Mouse (Mus musculus) gastrocnemius, postnatal 36 days (tissue): ENCODE measurements around the gene Rpl36al. TPM values are rescaled to one million over a fixed set of nuclear protein-coding genes. Genes with fewer than 3 reads are reported as not detected.

Experiments used
- DNase-seq, 2 experiments: peaks; one replicate each; pipeline ENCODE4 v3.0.0; 2022
- intact Hi-C: fragments of 180-260 bp; cut with DNase I; formaldehyde crosslinking; loops from one replicate; pipeline ENCODE4 v1.15.1; 2025
- long read RNA-seq, 2 experiments: library from polyadenylated mRNA; stranded (forward); transcript quantifications; one replicate each; pipeline ENCODE4 v2.0.0; 2021
- total RNA-seq, 2 experiments: library from RNA; stranded (reverse); gene quantifications; 2 replicates each; pipeline ENCODE4 v1.2.3; 2021

The Rpl36al gene
- total RNA-seq: 100 to 1,000 TPM; 256 to 308 TPM
- long read RNA-seq, experiment 1, transcript Rpl36al-202 (1 exons, 1,276 nt): minor isoform, 37 of 542 reads
- long read RNA-seq, experiment 1, transcript Rpl36al-201 (2 exons, 526 nt): major isoform, 501 of 542 reads
- long read RNA-seq, experiment 1, partial matches to known transcripts: 0 of 542 reads
- long read RNA-seq, experiment 1, other reads (novel, unspliced or antisense): 3 of 542 reads
- long read RNA-seq, experiment 2, transcript Rpl36al-202 (1 exons, 1,276 nt): minor isoform, 41 of 686 reads
- long read RNA-seq, experiment 2, transcript Rpl36al-201 (2 exons, 526 nt): major isoform, 641 of 686 reads
- long read RNA-seq, experiment 2, partial matches to known transcripts: 0 of 686 reads
- long read RNA-seq, experiment 2, other reads (novel, unspliced or antisense): 3 of 686 reads

GRCm38 (mm10) chr12:69183583-69184308, at the start of gene Rpl36al, which contains the start of gene Mgat2:
Gene Rpl36al, minus strand, starts transcription at chr12:69184083.
Gene Mgat2, plus strand, starts transcription at chr12:69184157.
- peak; percentile 98 to 99 for DNase-seq
- intact Hi-C loops: no loop called here

DNA sequence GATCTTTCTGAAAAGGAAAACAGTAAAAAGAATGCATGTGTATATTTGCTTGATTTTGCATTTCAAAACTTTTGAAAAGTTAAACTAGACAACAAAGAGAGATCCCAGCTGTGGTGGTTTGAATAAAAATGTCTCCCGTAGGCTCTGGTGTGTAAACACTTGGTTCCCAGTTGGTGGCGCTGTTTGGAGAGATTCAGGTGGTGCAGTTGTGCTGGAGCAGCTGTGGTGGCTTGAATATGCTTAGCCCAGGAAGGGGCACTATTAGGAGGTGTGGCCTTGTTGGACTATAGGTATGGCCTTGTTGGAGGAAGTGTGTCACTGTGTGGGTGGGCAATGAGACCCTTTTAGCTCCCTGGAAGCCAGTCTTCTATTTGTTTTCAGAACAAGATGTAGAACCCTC, 45.4 kb upstream of the Rpl36al start:
- intact Hi-C loops: no loop called here
- DNase-seq: no peak

DNA sequence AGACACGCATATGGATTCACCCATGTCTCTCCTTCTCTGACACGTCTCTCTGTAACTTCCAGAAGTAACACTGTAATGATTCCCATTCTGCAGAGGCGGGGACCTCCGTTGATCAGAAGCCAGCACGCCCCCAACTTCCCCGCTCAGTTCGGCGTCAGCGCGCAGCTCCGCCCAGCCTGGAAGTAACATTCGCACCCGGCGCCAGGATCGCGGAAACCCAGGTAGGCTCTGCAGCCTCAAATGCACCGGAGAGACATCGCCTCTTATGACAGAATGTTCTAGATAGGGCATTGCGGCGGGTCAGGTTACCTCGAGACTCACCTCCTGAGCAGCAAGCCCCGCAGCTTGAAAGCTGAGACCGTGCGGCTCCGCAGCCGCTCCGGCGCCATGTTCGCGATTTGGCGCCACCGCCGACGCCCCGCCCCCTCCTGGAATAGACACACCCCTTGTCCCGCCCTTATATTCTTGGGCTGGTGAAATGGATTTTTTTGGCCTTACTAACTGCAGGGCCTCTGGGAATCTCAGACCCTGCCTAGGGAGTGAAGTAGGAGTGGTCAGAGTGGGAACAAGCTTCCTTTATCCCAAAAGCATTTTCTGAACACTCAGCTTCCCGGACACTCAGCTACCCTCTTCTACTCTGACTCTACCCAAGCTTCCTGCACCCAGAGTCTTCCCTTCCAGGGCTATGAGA, 44.0 kb upstream of the Rpl36al start, which contains the start of gene Pole2:
Pole2 (minus strand) TSS at position 420 of the 691 bp plus-strand sequence.
- intact Hi-C loops: no loop called here
- DNase-seq: peak; percentile 87 to 90

DNA sequence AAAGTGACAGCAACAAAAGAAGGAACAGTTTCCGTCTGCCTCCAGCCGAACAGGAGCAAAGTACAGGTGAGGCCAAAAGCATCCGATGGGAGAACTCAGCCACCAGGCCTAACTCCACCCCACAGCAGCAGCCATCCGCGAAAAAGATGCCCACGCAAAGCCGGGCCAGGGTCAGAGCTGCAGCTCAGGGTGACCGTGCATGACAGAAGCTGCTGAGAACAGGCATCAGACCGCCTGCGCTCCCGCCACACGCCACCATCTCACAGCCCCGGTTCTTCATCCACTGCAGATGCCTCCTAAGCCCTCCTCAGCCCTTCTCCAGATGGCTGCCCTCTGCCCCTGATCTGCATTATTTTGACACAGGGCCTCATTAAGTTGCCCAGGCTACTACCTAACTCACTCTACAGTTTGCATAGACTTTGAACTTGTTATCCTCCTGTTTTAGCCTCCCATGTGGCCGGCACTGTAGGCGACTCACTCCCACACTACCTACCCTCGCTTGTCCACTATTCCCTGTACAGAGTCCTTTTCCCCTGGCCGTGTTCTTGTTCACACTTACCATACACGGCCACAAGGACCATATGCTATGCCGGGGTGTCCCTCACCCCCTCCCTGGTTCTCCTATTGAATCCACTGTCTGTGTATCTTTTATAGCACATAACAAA, 36.9 kb upstream of the Rpl36al start:
- no peak for DNase-seq
- intact Hi-C loops: no loop called here

- intact Hi-C loops: no loop called here
- no peak for DNase-seq
Measured at GRCm38 (mm10) chr12:69216587-69216986, 32.7 kb upstream of the Rpl36al start.

- DNase-seq: peak; percentile 57 to 72
- intact Hi-C loops: loop anchor here (5.0 kb wide), 2 partner anchors 97 to 117 kb away; no protein-coding TSS in a partner anchor
Measured at GRCm38 (mm10) chr12:69215000-69215785, 31.3 kb upstream of the Rpl36al start.

DNA sequence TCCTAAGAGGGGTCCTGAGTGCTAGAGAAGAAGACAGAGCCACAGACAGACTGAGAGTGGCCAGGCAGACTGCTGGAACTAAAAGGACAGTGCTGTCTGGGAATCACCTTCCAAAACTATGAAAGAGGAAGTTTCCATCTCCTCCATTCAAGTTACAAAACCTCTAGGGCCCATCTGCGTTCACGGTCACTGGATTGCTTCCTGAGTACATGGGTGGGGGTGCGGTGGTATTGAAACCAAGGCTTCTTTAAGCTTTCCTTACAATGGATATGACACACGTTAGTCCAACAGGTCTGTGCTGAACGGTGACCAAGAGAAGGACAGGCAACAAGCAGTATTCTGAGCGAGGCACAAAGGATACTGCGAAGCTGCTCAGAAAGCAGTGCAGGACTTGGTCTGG, 30.5 kb upstream of the Rpl36al start:
- intact Hi-C loops: loop anchor here (5.0 kb wide), 2 partner anchors 98 to 118 kb away; no protein-coding TSS in a partner anchor
- DNase-seq: no peak

GRCm38 (mm10) chr12:69213186-69213777, 29.4 kb upstream of the Rpl36al start:
- intact Hi-C loops: loop anchor here (5.0 kb wide), 2 partner anchors 99 to 119 kb away; no protein-coding TSS in a partner anchor
- DNase-seq: no peak

- DNase-seq: no peak
- intact Hi-C loops: loop anchor here (5.0 kb wide), 2 partner anchors 101 to 121 kb away; no protein-coding TSS in a partner anchor
Measured at GRCm38 (mm10) chr12:69211057-69211456, 27.2 kb upstream of the Rpl36al start.

- intact Hi-C loops: loop anchor here (5.0 kb wide), 2 partner anchors 102 to 122 kb away; no protein-coding TSS in a partner anchor
- DNase-seq: no peak
Measured at GRCm38 (mm10) chr12:69210056-69210979, 26.4 kb upstream of the Rpl36al start.

- intact Hi-C loops: no loop called here
- no peak for DNase-seq
Measured at GRCm38 (mm10) chr12:69208520-69208919, 24.6 kb upstream of the Rpl36al start.

DNA sequence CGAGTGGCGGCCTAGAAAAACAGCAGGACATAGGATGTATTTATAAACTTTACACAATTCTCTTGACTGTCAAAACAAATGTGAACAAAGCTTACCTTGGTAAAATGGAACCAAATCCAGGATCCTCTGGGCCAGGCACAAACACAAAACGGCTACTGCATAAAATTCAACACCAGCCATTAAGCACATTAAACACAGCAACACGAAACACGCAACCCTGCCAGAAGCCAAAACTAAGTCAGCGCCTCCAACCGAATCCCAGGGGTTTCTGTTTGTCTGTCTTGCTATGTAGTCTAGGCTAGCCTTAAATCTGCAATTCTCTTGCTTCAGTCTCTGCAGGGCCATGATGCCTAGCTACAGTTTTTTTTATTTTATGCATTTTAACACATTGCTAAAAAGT, 24.0 kb upstream of the Rpl36al start:
- no peak for DNase-seq
- intact Hi-C loops: no loop called here

DNA sequence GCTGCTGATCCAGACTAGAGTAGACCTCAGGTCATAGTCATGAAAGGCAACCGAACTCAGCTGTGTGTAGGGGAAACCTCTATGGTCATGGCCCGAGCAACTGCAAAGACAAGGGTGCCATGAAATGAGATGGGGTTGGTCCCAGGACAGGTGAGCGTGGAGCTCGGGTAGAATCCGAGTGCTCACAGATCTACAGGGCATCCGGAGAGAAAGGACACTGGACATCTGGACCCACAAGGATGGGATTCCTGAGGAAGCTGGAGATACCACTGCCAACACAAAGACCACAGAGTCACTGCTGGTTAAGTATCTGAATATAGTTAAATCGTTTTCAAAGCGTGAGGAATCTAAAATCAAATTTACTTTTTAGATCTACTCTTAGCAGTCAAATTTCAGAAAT, 23.5 kb upstream of the Rpl36al start:
- intact Hi-C loops: no loop called here
- DNase-seq: no peak

GRCm38 (mm10) chr12:69204052-69204833, 20.4 kb upstream of the Rpl36al start, which contains the start of gene Gm49384:
Gene Gm49384, minus strand, starts transcription at chr12:69204267.
- intact Hi-C loops: no loop called here
- no peak for DNase-seq

GRCm38 (mm10) chr12:69198985-69199384, 15.1 kb upstream of the Rpl36al start:
- intact Hi-C loops: no loop called here

GRCm38 (mm10) chr12:69198164-69198535, 14.3 kb upstream of the Rpl36al start, which contains the start of gene Dnaaf2:
Gene Dnaaf2, minus strand, starts transcription at chr12:69198429.
- intact Hi-C loops: no loop called here
- DNase-seq: peak; percentile 15 to 40

More at GRCm38 (mm10) chr12:69198985-69199384, 15.1 kb upstream of the Rpl36al start:
- no peak for DNase-seq
